Mouse (Mus musculus): ENCODE data around the gene Mxd3. TPM values are rescaled to one million over a fixed set of nuclear protein-coding genes. Genes with fewer than 3 reads are reported as not detected.

The Mxd3 gene
- polyA plus RNA-seq, 1 experiment, result 49.8 TPM

GRCm38 (mm10) chr13:55338131-55339054 lies 8.8 kb upstream of the Mxd3 start:
- no peaks in the 10 kb centered on the region for H3K79me3 ChIP-seq (ENCODE audit: low read depth)
- H3K79me2 ChIP-seq (ENCODE audit: control insufficient read depth, insufficient read depth), result no peaks in the 10 kb centered on the region
- H3K4me3 ChIP-seq (ENCODE audit: insufficient read depth, poor library complexity, severe bottlenecking), result no peak overlapping the region
- no peaks in the 10 kb centered on the region for H3K36me3 ChIP-seq (ENCODE audit: control insufficient read depth, insufficient read depth)
- H3K27me3 ChIP-seq (ENCODE audit: control insufficient read depth, insufficient read depth, insufficient read length), result no peaks in the 10 kb centered on the region
- no peak overlapping the region for H3ac ChIP-seq (ENCODE audit: control insufficient read depth, insufficient read length, low read depth)
- TF ChIP-seq CTCF (IDR thresholded peaks at IDR 0.05; ENCODE audit: control insufficient read depth, insufficient read depth, insufficient read length) (no peak), MYOD1 (IDR thresholded peaks at IDR 0.05; ENCODE audit: control insufficient read depth, insufficient read length, low read depth) (no peak), CEBPB (IDR thresholded peaks at IDR 0.05; ENCODE audit: low read depth) (no peak), MAX (IDR thresholded peaks at IDR 0.05) (no peak), USF1 (IDR thresholded peaks at IDR 0.05; ENCODE audit: low read depth) (no peak), MYOG (IDR thresholded peaks at IDR 0.05; ENCODE audit: control insufficient read depth, extremely low read depth, insufficient read length) (no peak), FOSL1 (IDR thresholded peaks at IDR 0.05; ENCODE audit: insufficient read depth, low read length, poor library complexity, severe bottlenecking) (no peak)

GRCm38 (mm10) chr13:55337341-55337975 lies 7.8 kb upstream of the Mxd3 start:
- Histone ChIP-seq H3ac (ENCODE audit: control insufficient read depth, insufficient read length, low read depth) (no peak overlapping the region), H3K27me3 (ENCODE audit: control insufficient read depth, insufficient read depth, insufficient read length) (no peaks in the 10 kb centered on the region), H3K79me2 (ENCODE audit: control insufficient read depth, insufficient read depth) (no peaks in the 10 kb centered on the region), H3K79me3 (ENCODE audit: low read depth) (no peaks in the 10 kb centered on the region), H3K36me3 (ENCODE audit: control insufficient read depth, insufficient read depth) (no peaks in the 10 kb centered on the region), H3K4me3 (ENCODE audit: insufficient read depth, poor library complexity, severe bottlenecking) (no peak overlapping the region)
- no peak for TF ChIP-seq MYOG (IDR thresholded peaks at IDR 0.05; ENCODE audit: control insufficient read depth, extremely low read depth, insufficient read length)
- no peak for TF ChIP-seq CEBPB (IDR thresholded peaks at IDR 0.05; ENCODE audit: low read depth)
- no peak for TF ChIP-seq MAX (IDR thresholded peaks at IDR 0.05)
- no peak for TF ChIP-seq USF1 (IDR thresholded peaks at IDR 0.05; ENCODE audit: low read depth)
- TF ChIP-seq MYOD1 (IDR thresholded peaks at IDR 0.05; ENCODE audit: control insufficient read depth, insufficient read length, low read depth), result no peak
- no peak for TF ChIP-seq CTCF (IDR thresholded peaks at IDR 0.05; ENCODE audit: control insufficient read depth, insufficient read depth, insufficient read length)
- TF ChIP-seq FOSL1 (IDR thresholded peaks at IDR 0.05; ENCODE audit: insufficient read depth, low read length, poor library complexity, severe bottlenecking), result no peak

- no peaks in the 10 kb centered on the region for H3K36me3 ChIP-seq (ENCODE audit: control insufficient read depth, insufficient read depth)
- TF ChIP-seq MYOG (IDR thresholded peaks at IDR 0.05; ENCODE audit: control insufficient read depth, extremely low read depth, insufficient read length) (no peak), MYOD1 (IDR thresholded peaks at IDR 0.05; ENCODE audit: control insufficient read depth, insufficient read length, low read depth) (no peak), CEBPB (IDR thresholded peaks at IDR 0.05; ENCODE audit: low read depth) (no peak), USF1 (IDR thresholded peaks at IDR 0.05; ENCODE audit: low read depth) (no peak), MAX (IDR thresholded peaks at IDR 0.05) (no peak), FOSL1 (IDR thresholded peaks at IDR 0.05; ENCODE audit: insufficient read depth, low read length, poor library complexity, severe bottlenecking) (no peak), CTCF (IDR thresholded peaks at IDR 0.05; ENCODE audit: control insufficient read depth, insufficient read depth, insufficient read length) (no peak)
- no peak overlapping the region for H3K4me3 ChIP-seq (ENCODE audit: insufficient read depth, poor library complexity, severe bottlenecking)
- no peaks in the 10 kb centered on the region for H3K79me3 ChIP-seq (ENCODE audit: low read depth)
- no peak overlapping the region for H3ac ChIP-seq (ENCODE audit: control insufficient read depth, insufficient read length, low read depth)
- no peaks in the 10 kb centered on the region for H3K79me2 ChIP-seq (ENCODE audit: control insufficient read depth, insufficient read depth)
- H3K27me3 ChIP-seq (ENCODE audit: control insufficient read depth, insufficient read depth, insufficient read length), result no peaks in the 10 kb centered on the region
These were observed 6.1 kb upstream of the Mxd3 start for GRCm38 (mm10) chr13:55335701-55336100.

GRCm38 (mm10) chr13:55332331-55332730 lies 2.7 kb upstream of the Mxd3 start:
- H3K79me2 ChIP-seq (ENCODE audit: control insufficient read depth, insufficient read depth), result peaks cover 16% of the 10 kb centered on the region
- no peak overlapping the region for H3K4me3 ChIP-seq (ENCODE audit: insufficient read depth, poor library complexity, severe bottlenecking)
- no peak overlapping the region for H3ac ChIP-seq (ENCODE audit: control insufficient read depth, insufficient read length, low read depth)
- TF ChIP-seq MYOD1 (IDR thresholded peaks at IDR 0.05; ENCODE audit: control insufficient read depth, insufficient read length, low read depth) (no peak), MYOG (IDR thresholded peaks at IDR 0.05; ENCODE audit: control insufficient read depth, extremely low read depth, insufficient read length) (no peak), CTCF (IDR thresholded peaks at IDR 0.05; ENCODE audit: control insufficient read depth, insufficient read depth, insufficient read length) (no peak), MAX (IDR thresholded peaks at IDR 0.05) (no peak), CEBPB (IDR thresholded peaks at IDR 0.05; ENCODE audit: low read depth) (no peak), FOSL1 (IDR thresholded peaks at IDR 0.05; ENCODE audit: insufficient read depth, low read length, poor library complexity, severe bottlenecking) (no peak), USF1 (IDR thresholded peaks at IDR 0.05; ENCODE audit: low read depth) (no peak)
- H3K79me3 ChIP-seq (ENCODE audit: low read depth), result peaks cover 2% of the 10 kb centered on the region
- H3K27me3 ChIP-seq (ENCODE audit: control insufficient read depth, insufficient read depth, insufficient read length), result no peaks in the 10 kb centered on the region
- no peaks in the 10 kb centered on the region for H3K36me3 ChIP-seq (ENCODE audit: control insufficient read depth, insufficient read depth)

- peaks cover 5% of the 10 kb centered on the region for H3K36me3 ChIP-seq (ENCODE audit: control insufficient read depth, insufficient read depth)
- H3K79me3 ChIP-seq (ENCODE audit: low read depth), result peaks cover 5% of the 10 kb centered on the region
- H3K79me2 ChIP-seq (ENCODE audit: control insufficient read depth, insufficient read depth), result peaks cover 16% of the 10 kb centered on the region
- H3ac ChIP-seq (ENCODE audit: control insufficient read depth, insufficient read length, low read depth), result no peak overlapping the region
- H3K27me3 ChIP-seq (ENCODE audit: control insufficient read depth, insufficient read depth, insufficient read length), result no peaks in the 10 kb centered on the region
- TF ChIP-seq CTCF (IDR thresholded peaks at IDR 0.05; ENCODE audit: control insufficient read depth, insufficient read depth, insufficient read length) (peak; percentile 26), FOSL1 (IDR thresholded peaks at IDR 0.05; ENCODE audit: insufficient read depth, low read length, poor library complexity, severe bottlenecking) (no peak), USF1 (IDR thresholded peaks at IDR 0.05; ENCODE audit: low read depth) (peak; percentile 92), CEBPB (IDR thresholded peaks at IDR 0.05; ENCODE audit: low read depth) (no peak), MYOG (IDR thresholded peaks at IDR 0.05; ENCODE audit: control insufficient read depth, extremely low read depth, insufficient read length) (no peak), MYOD1 (IDR thresholded peaks at IDR 0.05; ENCODE audit: control insufficient read depth, insufficient read length, low read depth) (peak; percentile 53), MAX (IDR thresholded peaks at IDR 0.05) (no peak)
- peak overlapping the region; percentile 46 for H3K4me3 ChIP-seq (ENCODE audit: insufficient read depth, poor library complexity, severe bottlenecking)
These were observed 1.2 kb upstream of the Mxd3 start for GRCm38 (mm10) chr13:55330567-55331400.
